Mouse (Mus musculus) forebrain, embryonic 10.5 days (tissue): ENCODE measurements around the gene Adam17. TPM values are rescaled to one million over a fixed set of nuclear protein-coding genes. Genes with fewer than 3 reads are reported as not detected.
A peak's percentile ranks its signal among the peaks of the same experiment; 100 is the strongest.
"Not testable (repeated sequence)": the region's sequence is repeated elsewhere in the genome, so short reads cannot be mapped to it uniquely, and the experiment has no call there.

Experiments used
- DNase-seq: peaks from one replicate; pipeline ENCODE4 v3.0.0-alpha.2; 2017; ENCODE audit warnings: low spot score; ENCODE audit errors: extremely low spot score
- H3K27ac ChIP-seq: fragments of 300-500 bp; sonication (generic); 2 replicates; pipeline ENCODE4 v1.5.1; 2016; ENCODE audit warnings: mild to moderate bottlenecking
- H3K27me3 ChIP-seq: fragments of 300-500 bp; sonication (generic); 2 replicates; pipeline ENCODE4 v1.6.1; 2016; ENCODE audit warnings: mild to moderate bottlenecking; ENCODE audit not compliant: poor library complexity, severe bottlenecking
- H3K36me3 ChIP-seq: fragments of 300-500 bp; sonication (generic); replicated peaks from 2 replicates; pipeline ENCODE4 v1.6.1; 2016; ENCODE audit warnings: mild to moderate bottlenecking, moderate library complexity
- H3K4me1 ChIP-seq: fragments of 300-500 bp; sonication (generic); 2 replicates; pipeline ENCODE4 v1.6.1; 2016
- H3K4me3 ChIP-seq: fragments of 300-500 bp; sonication (generic); 2 replicates; pipeline ENCODE4 v1.5.1; 2016; ENCODE audit warnings: mild to moderate bottlenecking, moderate library complexity
- H3K9me3 ChIP-seq: fragments of 300-500 bp; sonication (generic); 2 replicates; pipeline ENCODE4 v1.6.1; 2016; ENCODE audit warnings: mild to moderate bottlenecking, moderate library complexity
- WGBS: fragments of 180-500 bp; shearing (Covaris S2); methylation state at CpG from one replicate; pipeline ENCODE4 v1.1.7; 2016; 5-methylcytosine and 5-hydroxymethylcytosine counted together
- polyA plus RNA-seq: library from polyadenylated mRNA; unstranded; fragments of >200 nt; fragmentation: Nextera tagmentation; extraction: Ambion mirVana; gene quantifications from 2 replicates; pipeline ENCODE4 v1.2.1, GENCODE M21; 2016

Gene Adam17
- 41.1 and 44.2 TPM in 2 replicates for polyA plus RNA-seq

- peak; percentile 94 for DNase-seq
These were observed at the start of gene Adam17 for GRCm38 (mm10) chr12:21373100-21373819. Gene Adam17, minus strand, starts transcription at chr12:21373632.

DNA sequence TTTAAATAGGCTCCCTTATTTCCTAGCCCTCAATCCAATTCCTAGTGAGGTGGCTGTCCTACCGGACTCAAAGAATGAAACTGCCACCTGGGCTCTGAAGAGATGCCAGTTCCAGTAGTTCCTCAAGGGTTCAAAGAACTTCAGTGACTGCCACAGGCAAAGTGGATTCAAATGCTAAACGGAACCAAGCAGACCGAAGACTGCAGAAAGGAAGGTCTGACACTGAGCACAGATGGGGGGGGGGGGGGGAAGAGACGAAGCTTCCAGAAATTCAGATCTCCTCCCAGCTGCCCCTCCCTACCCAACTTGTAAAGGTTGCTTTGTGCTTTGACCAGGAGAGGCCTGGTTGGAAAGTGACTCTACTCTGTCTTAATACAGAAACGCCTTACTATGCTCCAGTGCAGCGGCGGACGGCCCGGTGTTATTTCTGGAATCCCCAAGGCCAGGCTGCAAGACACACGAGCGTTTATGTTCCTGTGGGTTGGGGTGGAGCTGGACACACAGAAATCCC, 45.2 kb upstream of the Adam17 start:
- 54% methylated on average over 10 of the region's 11 CpGs for WGBS
- peak overlapping the region; percentile 83 for H3K4me3 ChIP-seq
- H3K9me3 ChIP-seq: peaks cover 15% of the 10 kb centered on the region; the same call in 1 of the 2 replicates
- H3K27ac ChIP-seq: peak overlapping the region; percentile 99
- H3K4me1 ChIP-seq: peaks cover 26% of the 10 kb centered on the region
- no peaks in the 10 kb centered on the region for H3K27me3 ChIP-seq
- DNase-seq: no peak
- peaks cover 25% of the 10 kb centered on the region for H3K36me3 ChIP-seq

More at GRCm38 (mm10) chr12:21373100-21373819, at the start of gene Adam17:
- Histone ChIP-seq H3K4me1 (peaks cover 11% of the 10 kb centered on the region), H3K27ac (peak within 1 kb of the TSS; percentile 97), H3K4me3 (peak within 1 kb of the TSS; percentile 80), H3K9me3 (no peaks in the 10 kb centered on the region), H3K36me3 (peaks cover 5% of the 10 kb centered on the region; the same call in 1 of the 2 replicates), H3K27me3 (no peaks in the 10 kb centered on the region)
- under 1% methylated on average over 55 of the region's 55 CpGs for WGBS

GRCm38 (mm10) chr12:21418083-21418482, 44.7 kb upstream of the Adam17 start:
- WGBS: 8% methylated on average over 10 of the region's 10 CpGs
- DNase-seq: no peak
- Histone ChIP-seq H3K27me3 (no peaks in the 10 kb centered on the region), H3K4me3 (peak overlapping the region; percentile 83), H3K4me1 (peaks cover 26% of the 10 kb centered on the region), H3K36me3 (peaks cover 31% of the 10 kb centered on the region), H3K9me3 (peaks cover 21% of the 10 kb centered on the region), H3K27ac (peak overlapping the region; percentile 99)

- Histone ChIP-seq H3K27me3 (no peaks in the 10 kb centered on the region), H3K4me1 (peaks cover 26% of the 10 kb centered on the region), H3K27ac (peak within 1 kb of the TSS; percentile 99), H3K9me3 (peaks cover 28% of the 10 kb centered on the region), H3K4me3 (peak within 1 kb of the TSS; percentile 83), H3K36me3 (peaks cover 38% of the 10 kb centered on the region)
- peak; percentile 99 for DNase-seq
- WGBS: under 1% methylated on average over 101 of the region's 103 CpGs
These were observed 44.0 kb upstream of the Adam17 start, which contains the start of gene Ywhaq for GRCm38 (mm10) chr12:21417100-21418070. Gene Ywhaq, minus strand, starts transcription at chr12:21417637.

DNA sequence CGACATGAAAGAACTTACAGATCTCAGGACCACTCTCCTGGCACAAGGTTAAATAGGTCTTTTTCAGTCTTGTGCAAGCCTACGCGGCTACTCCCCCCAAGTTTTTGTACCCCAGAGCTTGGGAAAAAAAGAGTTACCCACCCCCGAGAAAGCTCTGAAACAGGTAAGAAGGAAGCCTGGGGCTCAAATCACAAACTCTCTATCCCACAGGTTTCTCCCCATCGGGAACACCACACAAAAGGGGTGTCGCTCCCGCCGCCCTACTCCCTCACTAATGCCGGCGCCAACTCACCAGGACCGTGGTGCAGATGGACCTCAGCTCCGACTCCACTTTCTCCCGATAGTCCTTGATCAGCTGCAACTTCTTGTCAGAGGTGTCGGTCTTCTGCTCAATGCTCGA, 43.1 kb upstream of the Adam17 start:
- peak overlapping the region; percentile 83 for H3K4me3 ChIP-seq
- H3K27ac ChIP-seq: peak overlapping the region; percentile 87
- H3K27me3 ChIP-seq: no peaks in the 10 kb centered on the region
- peaks cover 37% of the 10 kb centered on the region for H3K9me3 ChIP-seq
- peaks cover 26% of the 10 kb centered on the region for H3K4me1 ChIP-seq
- H3K36me3 ChIP-seq: peaks cover 47% of the 10 kb centered on the region
- under 1% methylated on average over 14 of the region's 15 CpGs for WGBS
- no peak for DNase-seq

- DNase-seq: no peak
- H3K27me3 ChIP-seq: no peaks in the 10 kb centered on the region
- peaks cover 10% of the 10 kb centered on the region for H3K4me1 ChIP-seq
- H3K36me3 ChIP-seq: peaks cover 99% of the 10 kb centered on the region
- no peak overlapping the region for H3K27ac ChIP-seq
- H3K4me3 ChIP-seq: no peak overlapping the region
- H3K9me3 ChIP-seq: peaks cover 72% of the 10 kb centered on the region
- 94% methylated on average over 2 of the region's 2 CpGs for WGBS
These were observed 37.2 kb upstream of the Adam17 start for GRCm38 (mm10) chr12:21410620-21411019.

DNA sequence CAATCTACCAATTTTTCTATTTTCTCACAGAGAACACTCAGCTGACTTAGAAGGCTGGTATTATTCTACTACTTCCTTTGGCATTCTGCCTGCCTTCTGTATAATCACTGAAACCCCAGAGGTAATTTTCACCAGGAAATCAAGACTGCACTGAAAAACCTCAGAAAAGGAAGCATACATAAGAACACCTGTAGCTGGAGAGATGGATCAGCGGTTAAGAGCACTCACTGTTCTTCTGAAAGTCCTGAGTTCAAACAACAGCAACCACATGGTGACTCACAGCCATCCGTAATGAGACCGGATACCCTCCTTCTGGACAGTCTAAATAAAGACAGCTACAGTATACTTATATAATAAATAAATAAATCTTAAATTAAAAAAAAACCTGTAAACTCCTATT, 36.2 kb upstream of the Adam17 start:
- DNase-seq: no peak
- Histone ChIP-seq H3K9me3 (peaks cover 67% of the 10 kb centered on the region), H3K4me1 (0 out of 2 replicates have a peak, but pooled peaks cover under 1% of the 10 kb centered on the region), H3K4me3 (no peak overlapping the region), H3K27ac (no peak overlapping the region), H3K36me3 (peaks cover 99% of the 10 kb centered on the region), H3K27me3 (no peaks in the 10 kb centered on the region)
- 93% methylated on average over 3 of the region's 3 CpGs for WGBS

GRCm38 (mm10) chr12:21408789-21409367, 35.4 kb upstream of the Adam17 start:
- 93% methylated on average over 2 of the region's 2 CpGs for WGBS
- Histone ChIP-seq H3K9me3 (peaks cover 59% of the 10 kb centered on the region), H3K36me3 (peaks cover 99% of the 10 kb centered on the region)

GRCm38 (mm10) chr12:21402771-21403170, 29.3 kb upstream of the Adam17 start:
- H3K27me3 ChIP-seq: no peaks in the 10 kb centered on the region
- no peaks in the 10 kb centered on the region for H3K4me1 ChIP-seq
- DNase-seq: no peak
- H3K9me3 ChIP-seq: peaks cover 6% of the 10 kb centered on the region; the same call in 1 of the 2 replicates
- peaks cover 95% of the 10 kb centered on the region for H3K36me3 ChIP-seq
- no peak overlapping the region for H3K27ac ChIP-seq
- H3K4me3 ChIP-seq: no peak overlapping the region
- WGBS: 97% methylated on average over 5 of the region's 5 CpGs

More at GRCm38 (mm10) chr12:21408789-21409367, 35.4 kb upstream of the Adam17 start:
- H3K27me3 ChIP-seq: no peaks in the 10 kb centered on the region
- H3K4me1 ChIP-seq: no peaks in the 10 kb centered on the region
- no peak for DNase-seq
- no peak overlapping the region for H3K4me3 ChIP-seq
- no peak overlapping the region for H3K27ac ChIP-seq

- Histone ChIP-seq H3K9me3 (no peaks in the 10 kb centered on the region), H3K4me3 (no peak overlapping the region), H3K36me3 (peaks cover 47% of the 10 kb centered on the region), H3K27me3 (no peaks in the 10 kb centered on the region), H3K4me1 (no peaks in the 10 kb centered on the region), H3K27ac (no peak overlapping the region)
- no peak for DNase-seq
- WGBS: over 99% methylated on average over 2 of the region's 2 CpGs
These were observed 12.8 kb upstream of the Adam17 start for GRCm38 (mm10) chr12:21386201-21386600.

GRCm38 (mm10) chr12:21378765-21379346, 5.4 kb upstream of the Adam17 start:
- H3K27ac ChIP-seq, H3K27me3 ChIP-seq, H3K9me3 ChIP-seq, H3K36me3 ChIP-seq, DNase-seq, H3K4me3 ChIP-seq, H3K4me1 ChIP-seq: not testable (repeated sequence)
- 89% methylated on average over 6 of the region's 6 CpGs for WGBS
